Mouse (Mus musculus) heart, postnatal 36 days (tissue): ENCODE measurements at regions not wholly inside any gene's neighbourhood (a gene's known extent, or its start where the extent isn't known, plus 50 kb on each side); places are given as distances from the start of the nearest gene placed in this dataset.

Experiments
- DNase-seq, 2 experiments: peaks; one replicate each; pipeline ENCODE4 v3.0.0; 2021 to 2022
- intact Hi-C: fragments of 180-260 bp; cut with DNase I; formaldehyde crosslinking; loops from one replicate; pipeline ENCODE4 v1.15.1; 2025

- intact Hi-C loops, result no loop called here
- peak; percentile 11 to 15 for DNase-seq
Measured at GRCm38 (mm10) chr12:32487883-32488577, 109.5 kb downstream of the Ccdc71l start.

GRCm38 (mm10) chr12:32488578-32488892 lies 110.0 kb downstream of the Ccdc71l start:
- intact Hi-C loops, result no loop called here
- DNase-seq, result no peak

GRCm38 (mm10) chr12:32489415-32490139 lies 111.1 kb downstream of the Ccdc71l start:
- no peak for DNase-seq
- intact Hi-C loops, result no loop called here

DNA sequence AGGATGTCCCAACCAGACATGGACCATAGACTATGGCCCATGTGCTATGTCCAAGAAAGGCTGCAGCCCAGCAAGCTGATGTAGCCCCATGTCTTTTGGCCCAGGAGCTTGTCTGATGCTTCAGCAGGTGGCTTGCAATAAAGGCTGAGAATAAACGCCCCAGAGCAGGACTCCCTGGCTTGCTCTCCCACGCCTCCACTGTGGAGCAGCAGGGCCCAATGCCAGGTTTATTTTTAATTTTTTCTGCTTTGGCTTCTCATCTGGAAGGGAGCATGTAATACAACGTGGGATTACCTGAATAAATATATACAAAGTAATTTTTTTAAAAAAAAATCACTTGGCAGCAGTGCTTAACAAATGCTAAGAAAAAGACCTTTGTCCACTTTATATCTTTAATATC lies 125.7 kb downstream of the Ccdc71l start:
- intact Hi-C loops, result no loop called here
- DNase-seq, result no peak

DNA sequence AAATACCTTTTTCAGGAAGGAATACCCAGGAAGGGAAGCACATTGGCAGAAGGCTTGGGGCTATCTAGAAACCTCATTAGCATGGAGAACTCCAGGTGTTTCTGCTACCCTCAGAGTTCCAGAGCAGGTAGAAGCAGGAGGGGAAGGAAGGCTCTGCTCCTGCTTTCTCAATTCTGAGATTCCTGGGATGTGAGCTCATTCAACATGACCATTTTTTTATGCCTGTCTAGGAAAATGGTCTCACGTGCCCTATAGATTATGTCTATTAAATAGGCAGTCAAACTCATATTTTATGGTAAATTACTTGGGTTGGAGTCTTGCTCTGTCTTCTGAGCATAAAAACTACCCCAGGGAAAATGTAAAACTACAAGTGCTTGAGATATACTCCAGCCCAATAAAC lies 130.2 kb downstream of the Ccdc71l start:
- DNase-seq, result no peak
- intact Hi-C loops, result no loop called here

DNA sequence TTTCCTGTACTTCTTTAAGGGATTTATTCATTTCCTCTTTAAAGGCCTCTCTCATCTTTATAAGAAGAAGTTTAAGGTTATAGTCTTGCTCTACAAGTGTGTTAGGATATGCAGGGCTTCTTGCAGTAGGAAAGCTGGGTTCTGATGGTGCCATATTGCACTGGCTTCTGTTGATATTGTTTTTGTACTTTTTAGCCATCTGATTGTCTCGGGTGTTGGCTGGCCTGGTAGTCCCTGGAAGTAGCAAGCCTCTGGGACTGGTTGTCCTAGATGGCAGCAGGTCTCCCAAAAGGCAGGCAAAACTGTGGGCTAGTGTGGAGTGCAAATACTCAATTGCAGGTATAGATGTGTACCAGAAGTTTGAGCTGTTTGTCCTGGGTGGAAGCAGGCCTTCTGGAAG lies 147.1 kb downstream of the Ccdc71l start:
- intact Hi-C loops, result no loop called here
- DNase-seq, result no peak

DNA sequence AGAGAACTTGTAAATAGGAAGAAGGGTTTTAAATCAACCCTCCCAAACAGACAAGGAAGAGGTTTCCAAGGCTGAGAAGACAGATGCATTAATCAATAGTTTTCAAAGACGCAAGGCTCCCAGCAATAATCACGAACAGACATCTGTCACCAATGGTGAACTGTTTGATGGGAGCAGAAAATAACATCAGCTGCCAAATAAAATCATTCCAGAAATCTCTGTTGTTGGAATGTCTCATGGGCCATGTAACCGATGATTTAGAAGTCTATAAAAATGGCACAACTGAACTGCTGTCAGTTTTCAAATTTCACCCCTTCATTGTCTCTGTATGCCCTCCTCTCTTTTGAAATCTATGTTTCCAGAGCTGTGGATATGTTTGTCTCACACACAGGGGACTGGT lies 152.7 kb downstream of the Ccdc71l start:
- no peak for DNase-seq
- intact Hi-C loops, result no loop called here

- intact Hi-C loops, result no loop called here
- DNase-seq, result no peak
Measured at GRCm38 (mm10) chr12:32533641-32534040, 155.1 kb downstream of the Ccdc71l start.

DNA sequence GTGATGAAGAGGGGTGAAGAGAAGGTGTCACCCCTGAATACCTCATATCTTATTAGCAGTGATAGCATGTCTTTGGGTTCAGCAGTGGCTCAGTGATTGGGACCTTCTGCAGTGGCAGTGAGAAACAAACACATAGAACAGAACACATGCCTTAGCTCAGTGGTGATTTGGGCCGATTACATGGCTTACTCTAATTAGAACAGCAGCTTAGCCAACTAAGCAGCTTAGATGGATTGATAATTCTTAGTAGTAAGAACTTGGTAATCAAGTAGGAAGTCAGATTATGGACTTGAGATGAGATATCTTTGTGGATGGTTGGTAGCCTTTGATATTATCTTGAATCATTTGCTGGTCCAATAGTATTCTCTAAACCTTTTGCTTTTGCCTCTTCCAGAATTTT lies 167.0 kb downstream of the Ccdc71l start:
- no peak for DNase-seq
- intact Hi-C loops, result no loop called here

- no peak for DNase-seq
- intact Hi-C loops, result no loop called here
Measured at GRCm38 (mm10) chr12:32546356-32546755, 167.9 kb downstream of the Ccdc71l start.

DNA sequence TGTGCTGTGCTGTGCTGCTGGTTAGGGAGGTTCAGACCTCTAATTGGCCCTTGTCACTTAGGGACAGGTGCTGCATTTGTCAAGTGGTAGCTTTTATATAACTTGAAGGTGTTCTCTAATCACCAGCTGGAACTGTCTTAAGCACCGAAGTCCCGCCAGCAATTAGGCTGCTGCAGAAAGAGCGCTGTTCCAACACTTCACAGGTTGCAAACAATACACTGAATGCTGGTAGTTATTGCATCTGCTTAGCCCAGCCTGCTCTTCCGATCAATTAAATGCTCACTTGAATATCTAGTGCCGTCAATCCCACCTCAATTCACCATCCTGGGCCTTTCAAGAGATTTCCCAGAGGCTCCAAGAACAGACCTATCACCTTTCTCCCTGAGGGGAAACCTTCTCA lies 175.3 kb downstream of the Ccdc71l start:
- DNase-seq, result no peak
- intact Hi-C loops, result no loop called here

DNA sequence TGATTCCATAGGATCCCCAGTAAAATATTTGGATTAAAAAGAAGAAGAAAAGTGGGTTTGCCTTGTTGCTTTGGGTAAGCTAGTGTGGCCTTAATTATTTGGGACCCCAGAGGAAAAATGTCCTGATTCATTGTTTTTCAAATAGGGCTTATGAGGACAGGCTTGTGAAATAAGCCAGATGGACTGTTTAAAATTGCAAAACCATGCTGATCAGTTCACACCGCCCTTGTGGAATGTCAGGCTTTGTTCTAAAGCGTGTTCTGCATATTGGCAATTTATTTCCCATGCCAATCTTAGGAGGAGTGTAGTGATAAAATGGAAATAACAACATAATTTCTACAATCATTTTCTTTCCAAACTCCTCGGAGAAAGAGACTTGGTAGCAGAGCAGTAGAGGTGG lies 189.3 kb downstream of the Ccdc71l start:
- intact Hi-C loops, result no loop called here
- DNase-seq, result no peak

DNA sequence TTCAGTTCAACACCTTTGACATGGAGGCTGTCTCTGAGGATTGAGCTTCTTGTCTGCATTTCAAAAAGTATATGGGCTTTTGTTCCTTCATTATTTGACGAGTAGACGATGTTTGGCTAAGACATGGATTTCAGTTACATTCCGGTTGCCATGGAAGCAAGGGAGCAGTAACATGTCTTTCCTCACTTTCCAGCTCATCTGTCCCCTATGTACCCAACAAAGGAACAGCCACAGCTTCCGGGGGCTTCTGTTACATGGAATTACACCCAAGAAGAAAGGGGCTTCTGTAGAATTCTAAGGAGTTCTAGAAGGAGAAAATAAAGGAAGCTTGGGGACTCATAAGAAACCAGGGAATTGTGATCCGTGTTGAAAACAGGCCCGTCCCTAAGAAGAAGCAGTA lies 202.8 kb downstream of the Ccdc71l start:
- intact Hi-C loops, result no loop called here
- no peak for DNase-seq

- intact Hi-C loops, result no loop called here
- DNase-seq, result no peak
Measured at GRCm38 (mm10) chr12:32602131-32602815, 217.1 kb upstream of the Nampt start.

GRCm38 (mm10) chr12:32605353-32605752 lies 214.0 kb upstream of the Nampt start:
- no peak for DNase-seq
- intact Hi-C loops, result no loop called here

DNA sequence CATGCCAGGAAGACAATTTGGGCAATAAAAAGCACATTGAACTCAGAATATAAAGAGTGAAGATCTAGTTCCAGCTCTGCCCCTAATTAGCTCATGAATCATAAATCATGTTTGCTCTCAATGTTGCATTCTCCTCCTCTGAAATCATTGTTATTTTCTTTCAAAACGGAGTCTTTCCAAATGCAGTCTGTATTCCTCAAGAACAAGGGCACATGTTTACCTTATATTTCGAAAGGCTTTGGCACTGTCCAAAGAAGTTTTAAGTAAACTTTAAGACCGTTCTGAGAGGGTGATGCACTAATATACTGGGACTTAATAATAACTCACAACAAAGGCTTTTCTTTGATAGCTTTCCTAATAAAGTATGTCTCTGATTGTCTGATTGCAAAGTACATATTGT lies 204.3 kb upstream of the Nampt start:
- intact Hi-C loops, result no loop called here
- no peak for DNase-seq

GRCm38 (mm10) chr12:32616086-32616485 lies 203.3 kb upstream of the Nampt start:
- intact Hi-C loops, result no loop called here
- peak in 1 of 2 experiments; percentile 24 for DNase-seq

- intact Hi-C loops, result no loop called here
- no peak for DNase-seq
Measured at GRCm38 (mm10) chr12:32617031-32617430, 202.3 kb upstream of the Nampt start.

DNA sequence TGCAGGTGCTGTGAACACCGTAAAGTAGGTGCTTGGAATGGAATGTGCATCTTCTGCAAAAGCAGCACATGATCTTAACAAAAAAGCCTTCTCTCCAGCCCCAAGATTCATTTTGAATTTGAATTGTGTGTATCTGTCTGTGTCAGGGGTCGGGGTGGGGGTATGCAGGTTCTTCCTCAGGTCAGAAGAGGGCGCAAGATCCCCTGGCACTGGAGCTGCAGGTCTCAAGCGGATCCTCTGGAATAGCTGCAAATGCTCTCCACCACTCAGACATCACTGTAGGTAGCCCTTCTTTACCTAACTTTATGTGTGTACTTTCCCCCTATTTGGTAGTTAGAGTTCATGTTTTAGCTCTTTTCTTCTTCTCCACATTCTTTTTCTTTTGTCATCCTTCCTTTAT lies 199.5 kb upstream of the Nampt start:
- no peak for DNase-seq
- intact Hi-C loops, result loop anchor here (10.0 kb wide), 1 partner anchor 235 kb away; no protein-coding TSS in a partner anchor

GRCm38 (mm10) chr12:32621739-32622138 lies 197.6 kb upstream of the Nampt start:
- intact Hi-C loops, result loop anchor here (10.0 kb wide), 1 partner anchor 237 kb away; no protein-coding TSS in a partner anchor
- no peak for DNase-seq

DNA sequence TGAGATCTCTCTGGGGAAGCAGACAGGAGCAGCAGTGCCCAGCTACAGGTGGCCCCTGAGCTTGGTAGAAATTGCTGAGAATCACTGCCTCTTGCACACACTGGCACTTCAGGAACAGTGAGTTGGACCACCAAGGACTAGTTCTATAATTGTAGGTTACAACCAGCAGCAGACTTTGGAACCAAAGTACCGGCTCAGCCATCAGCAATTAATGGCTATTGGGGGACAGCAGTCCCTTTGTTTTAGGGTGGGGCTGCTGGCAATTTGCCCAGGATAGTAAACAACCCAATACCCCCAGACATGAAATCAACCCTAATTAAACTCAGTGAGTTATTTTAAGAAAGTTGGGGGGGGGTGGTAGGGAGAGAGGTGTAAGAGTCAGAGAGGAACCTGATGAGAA lies 190.8 kb upstream of the Nampt start:
- intact Hi-C loops, result loop anchor here (10.0 kb wide), 1 partner anchor 244 kb away; no protein-coding TSS in a partner anchor
- no peak for DNase-seq

DNA sequence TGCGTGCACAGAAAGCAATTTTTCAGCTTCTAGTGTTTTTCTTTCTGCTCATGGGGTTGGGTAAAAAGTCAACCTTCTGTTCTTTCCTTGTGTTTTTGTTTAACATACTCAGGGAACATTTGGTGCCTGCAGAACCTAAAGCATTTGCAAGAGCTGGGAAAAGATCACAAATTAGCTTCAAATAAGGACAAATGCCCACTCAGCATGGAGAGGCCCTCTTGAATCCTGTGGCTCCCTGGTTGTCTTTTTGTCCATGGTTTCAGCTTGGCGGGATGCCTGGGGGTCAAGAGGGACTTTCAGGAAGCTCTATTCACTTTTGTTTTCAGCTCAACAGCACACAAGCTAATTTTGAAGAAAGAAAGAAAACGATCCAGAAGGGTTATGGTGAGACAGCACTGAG lies 186.4 kb upstream of the Nampt start:
- DNase-seq, result no peak
- intact Hi-C loops, result loop anchor here (10.0 kb wide), 2 partner anchors 338 to 382 kb away; no protein-coding TSS in a partner anchor
